Mouse (Mus musculus) 416B (cell line): ENCODE data around the gene Sprr4.
"Not testable (repeated sequence)": the region's sequence is repeated elsewhere in the genome, so short reads cannot be mapped to it uniquely, and the experiment has no call there.

Experiments used
- DNase-seq: peaks from one replicate; pipeline ENCODE4 v3.0.0; 2011; ENCODE audit warnings: low read depth

The Sprr4 gene

DNA sequence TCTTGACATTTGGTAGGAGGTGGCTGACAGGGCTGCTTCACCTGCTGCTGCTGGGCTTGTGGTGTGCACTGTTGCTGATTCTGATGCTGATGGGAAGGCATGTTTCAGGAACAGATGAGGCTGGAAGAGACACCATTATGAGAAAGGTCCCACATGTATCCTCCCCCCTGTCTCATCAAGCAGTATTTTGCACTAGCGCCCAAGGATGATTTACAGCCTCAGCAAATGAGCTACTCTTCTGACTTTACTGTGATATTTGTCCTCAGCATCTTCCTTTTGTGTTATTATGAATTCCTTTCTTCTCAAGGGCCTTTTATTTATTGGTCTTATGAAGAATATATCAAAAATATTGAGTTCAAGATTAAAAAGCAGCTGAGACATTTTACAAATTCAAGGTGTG is at the start of gene Sprr4:
TSS of gene Sprr4 (minus strand) at position 101 of the 400 bp plus-strand sequence.
- no peak for DNase-seq

DNA sequence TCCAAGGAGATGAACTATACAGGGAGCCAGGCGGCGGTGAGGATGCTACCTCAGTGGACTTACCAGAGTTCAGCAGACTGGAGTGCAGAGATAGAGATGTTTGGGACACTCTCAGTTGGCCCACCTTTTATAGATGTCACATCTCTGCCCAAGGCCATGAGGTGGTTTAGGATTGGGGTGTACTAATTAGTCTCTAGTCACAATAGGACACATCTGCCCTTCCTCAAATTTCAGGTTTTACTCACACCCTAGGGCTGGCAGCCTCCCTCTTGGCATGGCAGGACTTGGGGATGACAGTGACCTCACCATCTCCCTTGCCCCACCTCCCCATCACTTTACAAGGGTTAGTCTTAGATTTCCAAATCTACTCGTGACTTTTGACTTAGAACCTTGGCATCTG is 34.1 kb upstream of the Sprr4 start, which contains the start of gene 2310046K23Rik:
TSS of gene 2310046K23Rik (minus strand) at position 101 of the 400 bp plus-strand sequence.
- no peak for DNase-seq

DNA sequence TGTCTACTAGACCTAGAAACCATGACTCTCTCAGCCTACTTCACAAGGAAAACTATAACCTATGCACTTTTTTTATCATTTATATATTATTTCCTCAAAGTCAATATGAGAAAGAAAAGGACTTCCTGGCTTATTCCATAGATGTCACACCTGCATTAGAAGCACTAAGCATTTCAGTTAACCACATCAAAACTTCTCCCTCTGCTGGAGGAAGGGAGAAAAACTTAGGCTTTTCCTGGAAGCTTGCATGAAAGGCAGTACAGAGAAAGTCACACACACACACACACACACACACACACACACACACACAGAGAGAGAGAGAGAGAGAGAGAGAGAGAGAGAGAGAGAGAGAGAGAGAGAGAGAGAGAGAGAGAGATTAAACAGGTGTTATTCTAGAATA is 12.0 kb upstream of the Sprr4 start:
- DNase-seq: peak; percentile 23

DNA sequence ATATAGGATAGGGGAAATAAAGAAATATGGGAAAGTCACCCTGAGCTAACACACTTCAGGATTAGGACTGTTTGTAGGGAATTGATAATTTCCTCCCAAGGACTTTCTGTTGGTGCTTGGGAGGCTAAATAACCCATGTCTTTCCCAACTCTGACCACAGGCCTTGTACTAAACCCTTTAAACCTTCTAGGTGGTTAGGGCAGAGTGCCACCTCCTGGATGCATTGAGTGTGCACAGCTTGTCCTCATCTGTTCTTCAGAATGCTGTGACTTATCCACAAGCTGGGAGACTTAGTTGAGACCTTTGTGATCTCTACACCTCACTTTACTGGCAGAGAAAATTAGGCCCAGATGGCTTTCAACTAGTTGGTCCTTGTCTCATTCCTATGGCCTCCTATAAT is 10.5 kb upstream of the Sprr4 start:
- peak; percentile 56 for DNase-seq

DNA sequence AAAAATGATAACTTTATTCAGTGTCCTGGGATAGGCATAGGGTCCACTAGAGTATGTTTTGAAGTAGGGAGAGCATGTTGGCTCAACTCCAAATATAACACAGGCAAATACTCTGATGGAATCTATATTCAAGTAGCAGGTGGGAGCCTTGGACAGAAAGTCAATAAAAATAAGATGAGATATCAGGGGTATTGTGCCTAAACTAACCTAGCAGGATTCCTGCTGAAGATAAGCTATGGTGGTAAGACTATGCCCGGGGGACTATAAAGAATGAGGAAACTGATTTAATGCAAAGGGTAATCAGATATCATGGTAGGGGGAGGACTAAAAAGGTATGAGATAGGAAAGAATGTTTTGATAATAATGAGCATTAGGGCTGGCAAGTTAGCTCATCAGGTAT is 7.9 kb upstream of the Sprr4 start:
- no peak for DNase-seq

DNA sequence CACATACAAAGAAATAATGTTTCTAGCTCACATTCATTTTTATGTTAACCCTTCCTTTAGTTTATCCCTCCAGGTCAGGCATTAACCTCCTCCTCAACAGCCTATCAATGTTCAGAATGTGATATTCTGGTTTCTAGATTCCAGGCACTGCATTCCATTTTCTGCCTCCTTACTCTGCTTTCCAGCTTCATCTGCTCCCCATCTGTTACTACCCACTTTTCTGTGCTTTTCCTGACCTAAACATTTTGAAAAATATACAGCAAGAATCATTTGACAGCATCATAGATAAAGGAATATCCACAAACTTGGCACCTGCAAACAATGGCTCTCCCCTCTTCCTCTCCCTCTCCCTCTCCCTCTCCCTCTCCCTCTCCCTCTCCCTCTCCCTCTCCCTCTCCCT is 3.2 kb upstream of the Sprr4 start:
- no peak for DNase-seq

DNA sequence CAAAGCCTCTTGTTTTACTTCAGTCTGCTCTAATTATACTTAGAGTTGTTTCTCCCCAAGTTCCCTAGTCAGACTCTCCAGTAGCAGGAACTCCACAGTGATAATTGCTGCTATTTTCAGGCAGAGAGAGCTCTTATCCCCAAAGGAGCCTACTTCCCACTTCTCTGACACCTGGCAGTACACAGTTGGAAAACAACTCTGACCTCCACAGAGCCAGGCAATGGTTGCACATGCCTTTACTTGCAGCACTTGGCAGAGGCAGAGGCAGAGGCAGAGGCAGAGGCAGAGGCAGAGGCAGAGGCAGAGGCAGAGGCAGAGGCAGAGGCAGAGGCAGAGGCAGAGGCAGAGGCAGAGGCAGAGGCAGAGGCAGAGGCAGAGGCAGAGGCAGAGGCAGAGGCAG is 10.0 kb downstream of the Sprr4 start:
- not testable (repeated sequence) for DNase-seq

DNA sequence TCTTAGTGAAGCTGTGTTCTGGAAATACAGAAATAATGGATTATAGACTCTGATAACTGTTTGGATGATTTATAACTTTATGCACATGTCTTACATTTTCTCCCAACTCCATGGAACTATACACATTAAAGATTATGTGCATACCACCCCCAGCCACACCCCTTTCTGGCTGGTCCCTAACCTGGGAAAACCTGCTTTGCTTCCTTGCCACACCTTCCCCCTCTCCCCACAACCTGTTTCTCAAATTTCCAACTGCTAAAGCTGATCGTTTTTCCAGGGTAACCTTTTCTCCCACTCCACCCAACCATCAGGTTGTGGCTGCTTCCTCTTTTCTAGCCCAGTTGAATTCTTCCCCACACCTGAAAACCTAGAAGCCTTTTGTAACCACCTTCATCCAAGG is 14.0 kb downstream of the Sprr4 start:
- no peak for DNase-seq

DNA sequence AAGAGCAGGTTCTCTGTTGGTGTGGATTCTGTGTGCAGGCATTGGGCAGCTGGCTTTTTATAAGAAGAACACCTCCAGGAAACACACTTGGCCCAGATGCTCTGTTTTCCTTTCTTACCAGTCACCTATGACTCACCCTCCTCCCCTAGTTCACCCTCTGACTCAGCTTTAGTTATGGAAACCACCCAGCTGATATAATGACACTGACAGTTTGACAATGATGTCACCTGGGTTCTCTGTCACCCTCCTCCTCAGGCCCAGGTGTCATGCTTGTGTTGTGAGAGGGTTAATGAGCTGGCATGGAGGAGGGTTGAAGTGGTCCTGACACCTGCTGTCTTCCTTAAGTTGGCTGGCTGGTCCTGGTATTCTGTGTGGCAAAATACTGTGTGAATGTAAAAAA is 14.4 kb downstream of the Sprr4 start, which contains the start of gene Sprr1a:
TSS of gene Sprr1a (minus strand) at position 33 of the 400 bp plus-strand sequence.
- peak; percentile 40 for DNase-seq

DNA sequence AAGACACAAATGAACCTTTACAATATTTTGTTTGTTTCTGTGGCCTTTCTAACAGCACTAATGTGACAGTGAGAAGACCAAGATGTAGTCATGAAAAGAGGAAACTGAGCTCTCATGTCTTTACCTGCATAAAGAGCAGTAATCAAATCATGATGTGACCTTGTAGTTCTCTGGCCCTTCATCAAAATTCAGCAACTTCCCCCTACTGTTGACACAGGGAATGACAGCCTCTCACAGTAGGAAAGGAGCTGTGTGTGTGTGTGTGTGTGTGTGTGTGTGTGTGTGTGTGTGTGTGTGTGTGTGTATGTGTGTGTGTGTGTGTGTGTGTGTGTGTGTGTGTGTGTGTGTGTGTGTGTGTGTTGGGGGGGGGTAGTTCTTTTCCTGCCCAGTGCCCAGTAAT is 19.0 kb downstream of the Sprr4 start:
- peak; percentile 28 for DNase-seq

DNA sequence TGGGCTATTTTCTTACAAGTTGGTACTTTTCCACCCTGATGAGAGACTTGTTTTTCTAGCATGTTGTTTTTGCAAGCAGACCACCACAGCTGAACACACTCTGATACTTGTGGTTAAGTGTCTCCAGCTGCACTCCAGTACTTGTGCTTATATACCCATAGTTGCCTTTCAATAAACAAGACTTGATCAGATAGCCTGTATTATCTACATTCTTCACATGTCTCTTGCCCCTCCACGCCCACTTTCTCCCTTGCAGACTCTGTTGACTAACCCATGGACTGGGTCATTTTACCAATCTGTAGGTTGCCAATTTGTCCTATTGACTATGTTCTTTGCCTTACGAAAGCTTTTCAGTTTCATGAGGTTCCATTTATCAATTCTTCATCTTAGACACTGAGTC is 30.2 kb downstream of the Sprr4 start:
- DNase-seq: no peak

DNA sequence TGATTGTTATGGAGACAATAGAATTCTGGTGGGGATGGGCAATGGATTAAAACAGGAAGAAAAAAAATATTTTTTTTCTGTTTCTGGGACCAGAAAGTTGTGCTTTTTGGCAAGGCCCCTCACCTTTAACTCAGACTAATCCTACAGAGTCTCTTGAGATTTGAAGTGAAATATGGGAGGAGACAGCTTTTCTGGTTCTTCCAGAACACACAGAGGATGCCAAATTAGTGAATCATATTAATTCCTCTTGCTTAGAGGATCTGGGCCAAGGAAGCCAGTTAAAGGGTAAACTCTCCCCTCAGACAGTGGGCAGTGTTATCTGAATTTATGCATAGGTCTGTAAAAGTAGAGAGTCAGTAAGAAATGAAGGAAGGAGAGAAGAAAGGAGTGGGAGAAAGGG is 32.9 kb downstream of the Sprr4 start:
- no peak for DNase-seq

DNA sequence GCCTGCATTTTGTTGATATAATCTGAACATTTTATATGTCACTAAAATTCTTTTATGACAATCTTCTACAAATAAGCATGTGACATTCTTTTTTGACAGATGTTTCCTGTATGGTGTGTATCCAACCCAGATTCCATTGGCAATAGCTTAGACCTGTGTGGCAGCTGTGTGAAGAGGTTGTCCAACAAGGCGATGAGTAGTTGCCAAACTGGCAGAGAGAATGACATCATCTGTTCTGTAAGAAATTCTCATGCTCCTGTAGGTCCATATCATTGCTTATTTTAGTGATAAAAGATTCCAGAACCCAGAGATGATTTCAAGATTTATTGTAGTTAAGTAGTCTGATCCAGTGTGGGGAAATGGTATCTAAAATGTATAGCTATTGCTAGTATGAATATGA is 33.7 kb downstream of the Sprr4 start:
- DNase-seq: no peak

DNA sequence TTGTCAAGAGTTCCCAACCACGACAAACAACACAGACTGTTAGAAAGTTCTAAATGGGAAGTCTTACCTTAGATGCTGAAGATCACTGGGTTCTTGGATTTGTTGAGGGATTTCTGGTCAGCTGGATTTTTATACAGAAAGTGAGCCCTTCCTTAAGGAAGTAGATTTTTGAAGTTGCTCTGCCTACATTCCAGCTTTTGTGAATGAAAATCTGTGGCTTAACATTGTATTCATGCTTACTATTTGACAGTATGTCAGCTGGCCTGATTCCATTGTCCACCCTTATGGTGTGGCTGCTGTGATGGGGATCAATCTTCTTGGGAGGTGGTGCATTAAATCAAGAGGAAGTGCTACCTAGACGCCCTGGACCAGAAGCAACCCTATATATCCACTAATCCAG is 41.7 kb downstream of the Sprr4 start, which contains the start of gene Sprr3:
TSS of gene Sprr3 (minus strand) at position 101 of the 400 bp plus-strand sequence.
- DNase-seq: no peak

DNA sequence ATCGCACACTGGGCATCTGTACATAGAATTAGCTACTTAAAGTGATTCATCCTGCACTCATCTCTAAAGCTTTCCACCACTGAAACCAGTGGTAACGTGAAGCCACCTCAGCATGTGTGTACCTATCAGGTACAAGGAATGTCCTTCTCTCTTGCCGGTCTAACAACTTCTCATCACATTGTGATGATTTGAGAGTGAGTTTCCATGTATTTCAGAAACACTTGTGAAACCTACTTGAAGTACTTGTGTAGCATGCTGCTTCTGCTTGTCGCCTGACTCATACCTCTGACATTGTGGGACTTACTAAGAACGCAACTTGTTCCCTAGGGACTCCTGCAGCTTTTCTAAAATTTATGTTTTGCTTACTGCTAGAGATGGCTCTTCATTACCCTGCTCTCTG is 45.1 kb downstream of the Sprr4 start:
- DNase-seq: no peak
